27 mouse cellular contexts compared by ENCODE assay signal in genomic region chr2:154227830-154228229, GRCm38 (mm10). TPM values are rescaled to one million over a fixed set of nuclear protein-coding genes. Genes with fewer than 3 reads are reported as not detected.
"Had no signal": no experiment of that assay in that cellular context is flagged by ENCODE, and none has a peak within 500 bp of the region (broad histone marks: within the 10 kb centered on the region; RNA-seq: fewer than 3 reads in every experiment).

No protein-coding gene starts in this region.

- H3K4me2 ChIP-seq: limb, embryonic 13.5 days; liver, embryonic 12.5 days; liver, embryonic 15.5 days; lung, embryonic 15.5 days; midbrain, embryonic 11.5 days had no signal

- DNase-seq: kidney, postnatal 25 days; layer of hippocampus, adult 9-11 months; liver; lung, adult 18-20 months; lung, postnatal 10 days; midbrain, embryonic 14.5 days; right cerebral cortex, postnatal 4 days; thymus, postnatal 36 days had no signal

- H3K36me3 ChIP-seq: limb, embryonic 10.5 days; limb, embryonic 13.5 days; liver, embryonic 12.5 days; liver, embryonic 15.5 days; lung, embryonic 15.5 days had no signal

- H3K4me1 ChIP-seq: liver, embryonic 15.5 days had no signal

- H3K9ac ChIP-seq: limb, embryonic 13.5 days; liver, embryonic 12.5 days; liver, embryonic 15.5 days; lung, embryonic 15.5 days had no signal

- H3K27ac ChIP-seq: layer of hippocampus, adult 2 months; limb, embryonic 10.5 days; limb, embryonic 13.5 days; liver, embryonic 12.5 days; liver, embryonic 15.5 days; lung, embryonic 15.5 days had no signal

- H3K4me3 ChIP-seq: layer of hippocampus, adult 2 months; limb, embryonic 10.5 days; limb, embryonic 13.5 days; liver, embryonic 12.5 days; liver, embryonic 15.5 days; lung, embryonic 15.5 days had no signal

- H3K9me3 ChIP-seq: limb, embryonic 10.5 days; limb, embryonic 13.5 days; liver, embryonic 12.5 days; liver, embryonic 15.5 days; lung, embryonic 15.5 days had no signal

- H3K27me3 ChIP-seq: limb, embryonic 13.5 days; liver, embryonic 15.5 days; lung, embryonic 15.5 days had no signal

- ATAC-seq: liver, embryonic 12.5 days had no signal

RNA-seq across cellular contexts. Expression of gene Bpifb5, which starts 4.3 kb away (rescaled TPM):
- total RNA-seq: layer of hippocampus, adult 2 months; layer of hippocampus, postnatal 25 days; left cerebral cortex, adult 18-20 months; left cerebral cortex, postnatal 25 days; megakaryocyte-erythroid progenitor cell, adult 5-6 weeks had no signal
- polyA plus RNA-seq: liver, embryonic 12.5 days; liver, embryonic 15.5 days; midbrain, embryonic 14.5 days; neural tube, embryonic 11.5 days had no signal

RNA-seq across cellular contexts. Expression of gene Bpifb9a, which starts 29.8 kb away (rescaled TPM):
- total RNA-seq: layer of hippocampus, adult 2 months; layer of hippocampus, postnatal 25 days; left cerebral cortex, adult 18-20 months; left cerebral cortex, postnatal 25 days; megakaryocyte progenitor cell, adult 5-6 weeks; megakaryocyte-erythroid progenitor cell, adult 5-6 weeks; midbrain, postnatal 0 days had no signal
- polyA plus RNA-seq: kidney, embryonic 16.5 days; large intestine, adult 2 months; limb, embryonic 10.5 days; limb, embryonic 13.5 days; liver, embryonic 12.5 days; liver, embryonic 15.5 days; lung, embryonic 15.5 days; midbrain, embryonic 11.5 days; midbrain, embryonic 14.5 days; neural tube, embryonic 11.5 days; neural tube, embryonic 14.5 days; stomach, embryonic 14.5 days; urinary bladder, adult 2 months had no signal

RNA-seq across cellular contexts. Expression of gene Bpifb1, which starts 37.2 kb away (rescaled TPM):
- total RNA-seq: megakaryocyte progenitor cell, adult 5-6 weeks; megakaryocyte-erythroid progenitor cell, adult 5-6 weeks had no signal
- polyA plus RNA-seq: kidney, embryonic 16.5 days; large intestine, adult 2 months; limb, embryonic 10.5 days; limb, embryonic 13.5 days; midbrain, embryonic 11.5 days; neural tube, embryonic 11.5 days; neural tube, embryonic 14.5 days; urinary bladder, adult 2 months had no signal
